Comparison of ENCODE assay signal across 9 mouse cellular contexts in the genomic region with DNA sequence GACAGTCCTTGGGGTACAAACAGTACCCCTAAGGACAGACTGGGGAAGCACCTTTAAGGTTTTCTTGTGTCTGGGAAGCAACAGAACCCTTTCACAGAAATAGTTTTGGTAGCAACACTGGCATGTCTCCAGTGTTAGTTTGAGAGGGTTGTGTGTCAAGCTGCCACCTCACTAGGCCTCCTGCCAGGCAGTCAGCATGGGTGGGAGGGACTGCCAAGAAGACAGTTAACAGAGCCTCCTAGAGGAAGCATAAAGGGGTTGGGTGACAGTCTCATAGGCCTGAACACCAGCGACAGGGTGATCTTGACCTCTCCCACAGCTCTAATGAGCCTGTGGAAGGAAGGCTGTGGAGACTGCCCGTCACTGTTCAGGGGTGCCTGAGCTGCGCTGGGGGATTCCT.
DNase-seq lines count a peak whose midpoint lies in the region; ATAC-seq and TF ChIP-seq lines count a peak whose summit lies in the region.
"Had no signal": no experiment of that assay in that cellular context is flagged by ENCODE, and none has a peak within 500 bp of the region (broad histone marks: within the 10 kb centered on the region; RNA-seq: fewer than 3 reads in every experiment).

No protein-coding gene starts in this region.

- H3K4me3 ChIP-seq in lung, embryonic 14.5 days (ENCODE audit: low read depth, low read length) = no peak overlapping the region
- H3K4me3 ChIP-seq in lung, adult 2 months (replicated peaks; ENCODE audit: extremely low read depth, low read depth, low read length) = no peak overlapping the region
- H3K4me3 ChIP-seq in heart, embryonic 15.5 days = no peak overlapping the region
- H3K4me3 ChIP-seq in hindbrain, embryonic 10.5 days = no peak overlapping the region
- no peak overlapping the region for H3K4me3 ChIP-seq in hindbrain, embryonic 14.5 days (replicated peaks; ENCODE audit: low read length)
- H3K4me3 ChIP-seq: myocyte had no signal

- H3K9me3 ChIP-seq in lung, embryonic 14.5 days (ENCODE audit: low read depth, low read length) = no peaks in the 10 kb centered on the region
- no peaks in the 10 kb centered on the region for H3K9me3 ChIP-seq in heart, embryonic 15.5 days (replicated peaks)
- H3K9me3 ChIP-seq in hindbrain, embryonic 10.5 days = no peaks in the 10 kb centered on the region
- no peaks in the 10 kb centered on the region for H3K9me3 ChIP-seq in hindbrain, embryonic 14.5 days (ENCODE audit: control insufficient read depth, low read length)

- peak; percentile 28; the same call in 1 of the 2 replicates for ATAC-seq in lung, embryonic 14.5 days (ENCODE audit: insufficient read depth)
- ATAC-seq in heart, embryonic 15.5 days (replicated peaks; ENCODE audit: insufficient number of reproducible peaks, insufficient read depth, low FRiP score, low read depth) = peak; percentile 79
- ATAC-seq in hindbrain, embryonic 14.5 days (ENCODE audit: low FRiP score) = no peak

- no peak for TF ChIP-seq CTCF in lung, embryonic 14.5 days (IDR thresholded peaks at IDR 0.05; ENCODE audit: low read depth)
- no peak for TF ChIP-seq CTCF in lung, adult 2 months (IDR thresholded peaks at IDR 0.05; ENCODE audit: insufficient read depth, low read length)

- H3K4me1 ChIP-seq in lung, embryonic 14.5 days (ENCODE audit: insufficient read depth) = no peaks in the 10 kb centered on the region
- no peaks in the 10 kb centered on the region for H3K4me1 ChIP-seq in lung, adult 2 months (ENCODE audit: control insufficient read depth, insufficient read depth, low read length)
- peaks cover 33% of the 10 kb centered on the region for H3K4me1 ChIP-seq in heart, embryonic 15.5 days (replicated peaks)
- peaks cover 25% of the 10 kb centered on the region for H3K4me1 ChIP-seq in hindbrain, embryonic 10.5 days (replicated peaks)
- H3K4me1 ChIP-seq in hindbrain, embryonic 14.5 days (replicated peaks; ENCODE audit: control insufficient read depth, insufficient read depth, low read length) = no peaks in the 10 kb centered on the region; the same call in 1 of the 2 replicates

- no peak overlapping the region for H3K4me2 ChIP-seq in lung, embryonic 14.5 days
- H3K4me2 ChIP-seq in heart, embryonic 15.5 days = no peak overlapping the region
- no peak overlapping the region for H3K4me2 ChIP-seq in hindbrain, embryonic 14.5 days (replicated peaks)

- H3K27me3 ChIP-seq in lung, embryonic 14.5 days (ENCODE audit: insufficient read depth, low read length) = no peaks in the 10 kb centered on the region
- H3K27me3 ChIP-seq in heart, embryonic 15.5 days = no peaks in the 10 kb centered on the region
- no peaks in the 10 kb centered on the region for H3K27me3 ChIP-seq in hindbrain, embryonic 10.5 days (ENCODE audit: insufficient read depth, poor library complexity, severe bottlenecking)
- H3K27me3 ChIP-seq in hindbrain, embryonic 14.5 days (ENCODE audit: control insufficient read depth, insufficient read depth, low read length) = no peaks in the 10 kb centered on the region

- no peak overlapping the region for H3K9ac ChIP-seq in lung, embryonic 14.5 days
- 0 out of 2 replicates have a peak overlapping the region, but pooled peaks have one; percentile 23 for H3K9ac ChIP-seq in heart, embryonic 15.5 days
- no peak overlapping the region for H3K9ac ChIP-seq in hindbrain, embryonic 14.5 days

- 64% methylated on average over 3 of the region's 3 CpGs for WGBS in lung, embryonic 14.5 days
- WGBS in lung, adult 2 months = 59% methylated on average over 3 of the region's 3 CpGs
- WGBS in heart, embryonic 15.5 days = 37% methylated on average over 3 of the region's 3 CpGs
- WGBS in hindbrain, embryonic 10.5 days = 77% methylated on average over 3 of the region's 3 CpGs
- WGBS in hindbrain, embryonic 14.5 days = 65% methylated on average over 3 of the region's 3 CpGs

- no peak for TF ChIP-seq POLR2A in lung, adult 2 months (IDR thresholded peaks at IDR 0.05; ENCODE audit: borderline replicate concordance, extremely low read depth, low read depth, low read length)

- H3K27ac ChIP-seq in lung, embryonic 14.5 days (ENCODE audit: low read depth) = no peak overlapping the region
- peak overlapping the region; percentile 81 for H3K27ac ChIP-seq in heart, embryonic 15.5 days
- H3K27ac ChIP-seq in hindbrain, embryonic 10.5 days = no peak overlapping the region
- no peak overlapping the region for H3K27ac ChIP-seq in hindbrain, embryonic 14.5 days

- H3K36me3 ChIP-seq in lung, embryonic 14.5 days (ENCODE audit: insufficient read depth) = no peaks in the 10 kb centered on the region
- H3K36me3 ChIP-seq in heart, embryonic 15.5 days = no peaks in the 10 kb centered on the region
- H3K36me3 ChIP-seq in hindbrain, embryonic 10.5 days = no peaks in the 10 kb centered on the region
- H3K36me3 ChIP-seq in hindbrain, embryonic 14.5 days (replicated peaks; ENCODE audit: control insufficient read depth, insufficient read depth) = no peaks in the 10 kb centered on the region

- no peak for DNase-seq in lung, embryonic 14.5 days
- DNase-seq in lung, adult 2 months = no peak
- DNase-seq in cerebellum, postnatal 10 days = peak; percentile 76 to 86
- peak; percentile 58 to 64 for DNase-seq in right cerebral cortex, adult 2 months (ENCODE audit: low spot score in 2 of 2)
- DNase-seq in spleen, postnatal 10 days (ENCODE audit: low spot score in 2 of 2) = no peak
- DNase-seq in hindbrain, embryonic 10.5 days (ENCODE audit: low spot score) = no peak
- no peak for DNase-seq in hindbrain, embryonic 14.5 days (ENCODE audit: low spot score)

Comparison
In these comparisons a context has a peak if more than half of its experiments do, and no peak if none do; other contexts are left out.
1. DNase-seq: peak in cerebellum, postnatal 10 days (2 of 2) and right cerebral cortex, adult 2 months (2 of 2); none in lung, embryonic 14.5 days (single experiment), lung, adult 2 months (single experiment), spleen, postnatal 10 days (0 of 2), hindbrain, embryonic 10.5 days (single experiment) and hindbrain, embryonic 14.5 days (single experiment).